Mouse (Mus musculus) T-cell, adult 2 months (primary cell): Measurements from ENCODE around the gene Gpr108.

ENCODE experiments used
- DNase-seq: peaks from one replicate; pipeline ENCODE4 v3.0.0; 2022; ENCODE audit warnings: low spot score

The Gpr108 gene

DNA sequence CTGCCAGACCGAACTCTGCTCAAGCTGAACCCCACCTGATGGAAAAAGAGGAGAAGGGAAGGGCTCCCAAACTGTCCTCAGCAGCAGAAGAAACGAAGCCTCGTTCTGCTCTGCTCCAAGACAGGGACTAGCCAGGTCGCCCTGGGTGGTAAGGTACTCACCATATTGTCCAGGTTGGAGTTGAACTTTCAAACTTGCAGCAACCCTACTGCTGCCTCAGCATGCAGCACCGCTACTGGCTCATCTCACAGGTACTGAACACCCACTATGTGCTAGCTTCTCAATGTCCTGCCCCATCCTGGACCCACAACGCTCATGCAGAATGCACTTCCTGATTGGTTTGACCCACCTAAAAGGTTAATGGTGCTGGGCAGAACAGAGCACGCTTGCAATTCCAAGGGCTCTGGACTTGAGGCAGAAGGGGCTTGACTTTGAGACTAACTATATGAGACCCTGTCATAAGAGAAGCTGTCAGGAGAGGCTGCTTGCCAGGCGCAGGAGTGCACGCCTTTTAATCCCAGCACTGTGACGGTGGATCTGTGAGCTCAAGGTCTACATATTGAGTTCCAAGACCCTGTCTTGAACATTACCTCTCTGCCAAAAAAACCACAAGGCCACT is 2.8 kb downstream of the Gpr108 start:
- no peak for DNase-seq

DNA sequence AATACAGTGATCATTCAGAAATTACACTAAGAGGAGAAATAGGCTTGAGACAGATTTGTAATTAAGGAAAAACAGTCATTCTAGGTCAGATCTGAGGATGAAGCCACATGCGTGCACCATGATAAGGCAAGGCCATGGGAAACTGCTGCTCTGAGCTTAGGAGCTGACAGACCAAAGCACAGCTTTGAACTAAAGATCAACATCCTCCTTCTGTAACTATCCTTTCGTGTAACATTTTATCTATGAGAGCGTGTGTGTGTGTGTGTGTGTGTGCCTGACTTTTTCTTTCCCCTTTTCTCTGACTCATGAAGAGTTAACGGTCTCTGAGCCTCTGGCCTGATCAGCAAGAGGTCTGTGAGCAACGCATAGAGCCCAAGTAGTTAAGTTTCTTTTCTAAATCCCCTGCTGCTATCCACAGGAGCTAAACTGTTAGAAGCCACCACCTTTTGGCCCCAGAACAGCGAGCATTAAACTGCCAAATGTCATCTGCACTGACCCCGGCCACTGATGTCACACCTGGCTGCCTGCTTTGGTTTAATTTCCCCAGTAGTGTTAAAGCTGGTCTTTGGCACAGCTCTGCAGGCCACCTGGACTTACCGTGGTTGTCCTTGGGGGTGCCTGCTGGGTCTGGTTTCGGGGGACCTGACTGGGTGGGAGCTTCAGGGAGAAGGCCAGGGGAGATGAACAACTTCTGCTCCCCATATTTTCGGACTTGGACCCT is 4.4 kb downstream of the Gpr108 start:
- DNase-seq: no peak

DNA sequence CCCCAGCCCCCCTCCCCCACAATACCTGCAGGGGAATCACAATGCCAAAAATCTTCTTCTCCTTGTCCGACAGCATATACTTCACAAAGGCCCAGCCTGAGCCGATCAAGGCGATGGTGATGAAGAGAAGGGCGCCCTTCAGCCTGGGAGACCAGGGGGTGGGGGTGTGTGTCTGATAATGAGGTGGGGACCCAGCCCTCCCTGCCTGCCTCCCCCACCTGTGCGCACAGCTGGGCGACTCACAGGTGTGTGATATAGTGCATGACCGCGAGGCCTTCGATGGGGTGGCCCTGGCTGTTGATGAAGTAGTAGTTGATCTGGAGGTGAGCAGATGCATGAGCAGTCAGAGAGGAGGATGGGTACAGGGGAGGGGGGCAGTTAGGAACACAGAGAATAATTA is 11.1 kb downstream of the Gpr108 start:
- DNase-seq: no peak

DNA sequence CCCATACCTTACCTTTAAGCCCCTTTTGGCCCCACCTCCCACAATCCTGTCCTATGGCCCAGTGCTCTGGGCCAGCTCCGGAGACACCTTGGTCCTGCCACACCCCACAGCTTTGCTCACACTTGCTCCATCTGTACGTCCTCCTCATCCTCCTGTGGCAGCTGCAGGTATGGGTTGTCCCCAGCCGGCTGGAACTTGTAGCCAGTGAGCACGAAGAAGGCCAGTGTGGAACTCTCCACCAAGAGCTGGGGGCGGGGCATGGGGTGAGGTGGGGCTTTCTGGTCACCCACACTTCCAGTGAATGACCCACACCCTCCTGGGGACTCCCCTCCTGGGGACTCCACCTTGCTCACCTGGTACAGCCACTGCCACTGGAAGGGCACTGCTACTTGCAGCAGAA is 12.4 kb downstream of the Gpr108 start:
- DNase-seq: no peak

- no peak for DNase-seq
These were observed 13.9 kb downstream of the Gpr108 start for GRCm38 (mm10) chr17:57234254-57234928.

GRCm38 (mm10) chr17:57233038-57233437 is 15.2 kb downstream of the Gpr108 start:
- no peak for DNase-seq

- no peak for DNase-seq
These were observed 16.0 kb downstream of the Gpr108 start for GRCm38 (mm10) chr17:57232200-57232599.

DNA sequence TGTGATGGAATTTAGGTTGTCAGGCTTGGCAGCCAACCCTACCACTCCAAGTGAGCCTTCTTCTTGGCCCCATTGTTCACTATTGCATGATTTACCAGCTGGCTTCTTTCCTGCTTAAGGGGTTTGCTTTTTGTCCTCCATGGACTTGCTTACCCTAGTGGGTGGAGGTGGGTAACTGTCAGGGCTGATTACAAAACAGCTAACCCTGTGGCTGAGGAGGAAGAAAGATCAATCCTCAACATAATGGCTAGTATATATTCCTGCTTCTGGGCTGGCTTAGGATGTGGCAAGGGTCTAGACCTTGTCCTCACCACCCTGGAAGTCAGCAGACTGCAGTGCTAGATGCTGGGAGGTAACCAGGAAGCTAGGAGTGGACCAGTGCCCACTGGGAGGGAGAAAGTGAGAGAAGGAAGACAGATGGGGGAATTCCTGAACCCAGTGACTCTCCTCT is 16.9 kb downstream of the Gpr108 start:
- no peak for DNase-seq

- no peak for DNase-seq
These were observed 17.5 kb downstream of the Gpr108 start for GRCm38 (mm10) chr17:57230728-57231125.

DNA sequence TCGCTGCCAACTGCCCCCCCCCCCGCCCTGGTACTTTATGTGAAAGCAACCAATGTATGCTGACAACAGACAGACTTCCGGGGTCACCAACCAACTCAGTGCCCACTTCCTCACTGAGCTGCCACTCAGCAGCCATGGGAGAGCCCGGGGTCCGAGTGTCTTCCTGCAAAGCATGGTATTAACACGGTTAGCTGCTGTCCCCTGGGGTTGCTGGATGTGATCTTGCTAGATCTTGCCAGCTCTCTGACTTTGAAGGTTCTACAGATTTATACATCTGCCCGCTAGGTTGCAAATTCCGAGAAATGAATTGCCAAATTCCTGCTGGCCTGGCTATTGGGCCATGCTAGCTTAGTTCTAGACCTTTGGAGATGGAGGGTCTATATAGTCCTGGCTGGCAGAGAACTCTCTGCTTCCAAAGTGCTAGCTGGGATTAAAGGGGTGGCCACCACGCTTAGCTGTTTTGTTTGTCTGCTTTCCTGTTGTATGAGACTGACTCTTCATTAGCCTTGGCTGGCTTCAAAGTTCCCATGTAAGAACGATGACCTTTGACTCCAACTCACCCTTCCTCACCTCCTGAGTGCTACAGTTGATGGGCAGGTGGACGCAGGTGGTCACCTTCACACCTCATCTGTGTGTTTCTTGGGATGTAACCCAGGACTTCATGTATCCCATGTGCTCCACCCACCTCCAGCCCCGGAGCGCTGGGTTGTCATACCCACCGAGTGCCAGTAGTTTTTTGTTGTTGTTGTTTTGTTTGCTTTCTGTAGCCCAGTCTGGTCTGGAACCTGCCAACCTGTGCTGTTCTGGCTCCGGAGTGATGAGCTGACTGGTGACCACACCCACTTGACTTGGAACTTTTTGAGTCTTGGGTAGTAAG is 18.2 kb downstream of the Gpr108 start:
- no peak for DNase-seq

DNA sequence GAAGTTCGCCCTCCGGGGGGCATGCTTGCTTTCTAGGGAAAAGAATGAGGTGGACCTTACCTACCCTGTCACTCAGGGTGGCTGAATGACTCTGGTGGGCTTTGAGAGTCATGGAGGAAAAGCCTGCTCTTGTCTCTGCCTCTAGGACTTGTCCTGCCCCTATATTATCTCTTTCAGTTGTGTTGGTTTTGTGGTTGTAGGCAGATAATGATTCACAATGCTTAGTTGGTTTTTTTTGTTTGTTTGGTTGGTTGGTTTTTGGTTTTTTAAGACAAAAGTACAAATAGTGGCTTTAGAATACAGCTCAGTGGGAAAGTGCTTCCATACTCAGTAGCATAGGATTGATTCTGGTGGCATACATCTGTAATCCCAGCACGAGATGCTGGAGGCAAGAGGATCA is 19.4 kb downstream of the Gpr108 start:
- no peak for DNase-seq

DNA sequence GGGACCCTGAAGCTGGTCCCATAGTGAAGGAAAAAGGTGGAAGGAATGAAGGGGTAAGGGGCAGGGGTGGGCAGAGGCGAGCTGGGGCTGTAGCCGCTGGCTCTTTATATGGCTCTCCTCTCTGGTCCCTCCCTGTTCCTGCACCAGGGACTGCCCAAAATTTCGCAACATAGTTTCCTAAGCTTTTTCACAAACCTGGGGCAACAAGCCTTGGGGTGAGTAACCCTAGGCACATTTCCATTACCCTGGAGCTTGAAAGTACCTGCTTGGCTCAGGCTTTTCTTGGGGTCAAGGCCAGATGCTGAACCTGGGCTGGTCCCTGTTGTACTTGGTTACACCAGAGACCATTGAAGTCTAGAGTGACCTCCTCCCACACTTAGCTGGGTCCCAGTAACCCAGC is 20.2 kb downstream of the Gpr108 start, which contains the start of gene C3:
TSS of gene C3 (minus strand) at position 123 of the 400 bp plus-strand sequence.
- no peak for DNase-seq

DNA sequence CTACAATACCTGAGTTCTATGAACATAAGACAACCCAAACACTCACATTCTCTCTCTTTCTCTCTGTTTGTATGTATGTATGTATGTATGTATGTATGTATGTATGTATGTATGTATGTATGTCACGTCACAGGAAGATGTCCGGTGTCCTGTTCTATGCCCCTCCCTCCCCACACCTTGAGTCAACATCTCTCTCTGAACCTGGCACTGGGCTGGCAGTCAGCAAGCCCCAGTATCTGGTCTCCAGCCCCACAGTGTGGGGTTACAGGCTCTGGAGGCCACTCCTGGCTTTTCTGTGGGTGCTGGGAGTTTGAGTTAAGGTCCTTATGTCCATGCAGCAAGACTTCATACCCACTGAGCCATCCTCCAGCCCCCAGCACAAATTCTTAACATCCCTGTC is 20.8 kb downstream of the Gpr108 start:
- no peak for DNase-seq

GRCm38 (mm10) chr17:57223313-57223712 is 24.9 kb downstream of the Gpr108 start:
- DNase-seq: no peak

DNA sequence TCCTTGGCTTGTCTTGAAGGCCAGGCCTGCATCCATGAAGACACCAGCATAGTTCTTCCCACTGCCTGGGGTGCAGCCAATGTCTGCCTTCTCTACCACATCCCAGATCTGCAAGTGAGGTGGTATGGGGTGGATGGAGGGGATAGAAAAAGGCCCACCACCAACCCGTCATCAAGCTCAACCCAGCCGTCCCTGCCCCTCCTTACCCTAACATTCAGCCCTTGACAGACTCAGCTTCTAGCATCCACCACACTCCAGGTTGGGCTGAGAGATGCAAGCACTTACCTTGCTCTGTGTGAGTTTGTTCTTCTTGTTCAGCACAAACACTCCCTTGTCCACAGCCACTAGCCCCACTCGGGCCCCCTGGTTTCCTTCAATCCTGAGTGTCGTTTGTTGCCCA is 26.3 kb downstream of the Gpr108 start:
- no peak for DNase-seq

DNA sequence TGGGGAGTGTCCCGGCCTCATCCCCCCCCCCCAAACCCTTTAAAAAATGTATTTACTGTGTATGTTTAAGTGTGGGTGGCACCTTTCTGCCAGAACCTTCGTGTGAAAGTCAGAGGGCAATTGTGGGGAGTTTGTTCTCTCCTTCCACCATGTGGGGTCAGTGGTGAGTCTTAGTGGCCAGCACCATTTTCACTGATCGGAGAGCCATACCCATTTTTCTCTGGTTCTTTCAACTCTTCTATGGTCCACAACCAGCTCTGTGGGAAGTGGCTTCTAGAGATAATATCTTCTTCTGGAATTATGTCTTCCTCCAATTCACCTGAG is 28.4 kb downstream of the Gpr108 start:
- peak; percentile 29 for DNase-seq

GRCm38 (mm10) chr17:57219167-57219883 is 28.9 kb downstream of the Gpr108 start:
- DNase-seq: peak; percentile 77

- no peak for DNase-seq
These were observed 29.8 kb downstream of the Gpr108 start for GRCm38 (mm10) chr17:57218335-57218900.

DNA sequence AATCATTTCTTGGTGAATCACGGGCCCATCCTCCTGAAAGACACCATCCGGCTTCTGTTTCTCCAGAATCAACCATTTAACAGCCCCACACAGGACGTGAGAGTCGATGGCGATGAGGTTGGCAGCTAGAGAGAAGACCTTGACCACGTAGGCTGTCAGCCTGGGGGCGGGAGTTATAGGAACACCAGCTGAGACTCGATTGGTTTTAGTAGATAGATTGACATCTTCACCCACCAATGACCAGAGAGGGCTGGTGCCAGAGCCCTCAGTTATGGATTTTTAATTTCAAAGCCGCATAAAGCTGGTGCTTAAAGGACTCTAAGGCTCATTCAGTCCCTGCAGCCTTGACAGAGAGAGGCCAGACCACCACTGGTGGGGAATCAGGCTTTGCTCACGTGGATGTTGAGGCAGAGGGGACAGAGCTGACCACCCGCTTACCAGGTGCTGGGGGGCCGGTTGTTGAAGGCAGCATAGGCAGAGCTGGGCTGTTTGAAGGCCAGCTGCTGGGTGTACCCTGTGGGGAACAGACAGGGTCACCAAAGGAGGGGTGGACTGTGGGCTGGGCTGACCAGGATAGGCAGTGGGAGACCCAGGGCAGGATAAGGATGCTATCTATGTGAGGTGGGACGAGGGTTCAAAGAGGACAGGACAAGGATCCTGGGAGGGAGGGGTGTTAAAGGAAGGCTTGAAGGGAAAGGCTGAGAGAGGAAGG is 33.4 kb downstream of the Gpr108 start:
- DNase-seq: no peak

DNA sequence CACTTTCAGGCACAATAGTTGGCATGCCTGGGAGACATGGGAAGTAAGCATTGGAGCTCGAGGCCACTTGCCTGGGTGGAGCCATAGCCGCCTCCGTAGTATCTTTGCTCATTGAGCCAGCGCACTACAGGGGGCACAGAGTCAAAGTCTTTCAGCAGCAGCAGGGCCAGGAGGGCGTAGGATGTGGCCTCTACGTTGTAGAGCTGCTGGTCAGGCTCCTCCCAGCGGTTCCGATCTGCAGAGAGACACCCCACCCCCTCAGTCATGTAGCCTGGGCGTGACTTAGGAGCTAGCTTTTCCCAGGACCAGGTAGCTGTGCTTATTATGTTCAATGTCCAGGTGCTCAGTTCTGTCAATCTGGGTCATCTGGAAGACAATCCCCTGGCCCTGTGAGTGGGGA is 36.7 kb downstream of the Gpr108 start:
- DNase-seq: no peak

GRCm38 (mm10) chr17:57209330-57209729 is 38.9 kb downstream of the Gpr108 start:
- peak; percentile 50 for DNase-seq
